Mouse (Mus musculus): ENCODE results near the gene Tmem72.

Tmem72 gene

GRCm38 (mm10) chr6:116716666-116717065 is at the start of gene Tmem72:
Gene Tmem72, minus strand, starts transcription at chr6:116716913.
- DNase-seq (ENCODE audit: low spot score in 2 of 2), result no peak

- DNase-seq (ENCODE audit: low spot score in 2 of 2), result peak in 1 of 2 experiments; percentile 53
These were observed 47.8 kb upstream of the Tmem72 start for GRCm38 (mm10) chr6:116764524-116764923.

GRCm38 (mm10) chr6:116762333-116762732 is 45.6 kb upstream of the Tmem72 start:
- DNase-seq (ENCODE audit: low spot score in 2 of 2), result peak in 1 of 2 experiments; percentile 25

GRCm38 (mm10) chr6:116760181-116760580 is 43.5 kb upstream of the Tmem72 start:
- DNase-seq (ENCODE audit: low spot score in 2 of 2), result peak in 1 of 2 experiments; percentile 42

GRCm38 (mm10) chr6:116756364-116756763 is 39.7 kb upstream of the Tmem72 start:
- DNase-seq (ENCODE audit: low spot score in 2 of 2), result peak in 1 of 2 experiments; percentile 26

GRCm38 (mm10) chr6:116738046-116738445 is 21.3 kb upstream of the Tmem72 start:
- no peak for DNase-seq (ENCODE audit: low spot score in 2 of 2)

GRCm38 (mm10) chr6:116735361-116735760 is 18.6 kb upstream of the Tmem72 start:
- no peak for DNase-seq (ENCODE audit: low spot score in 2 of 2)

- DNase-seq (ENCODE audit: low spot score in 2 of 2), result peak in 1 of 2 experiments; percentile 40
These were observed 16.9 kb upstream of the Tmem72 start for GRCm38 (mm10) chr6:116733577-116733976.

GRCm38 (mm10) chr6:116724489-116725160 is 7.9 kb upstream of the Tmem72 start:
- DNase-seq (ENCODE audit: low spot score in 2 of 2), result no peak

- no peak for DNase-seq (ENCODE audit: low spot score in 2 of 2)
These were observed 2.2 kb upstream of the Tmem72 start for GRCm38 (mm10) chr6:116718920-116719319.

- no peak for DNase-seq (ENCODE audit: low spot score in 2 of 2)
These were observed 1.6 kb upstream of the Tmem72 start for GRCm38 (mm10) chr6:116718361-116718760.

- no peak for DNase-seq (ENCODE audit: low spot score in 2 of 2)
These were observed 1.1 kb upstream of the Tmem72 start for GRCm38 (mm10) chr6:116717851-116718250.

- no peak for DNase-seq (ENCODE audit: low spot score in 2 of 2)
These were observed 1.5 kb downstream of the Tmem72 start for GRCm38 (mm10) chr6:116715166-116715565.

- no peak for DNase-seq (ENCODE audit: low spot score in 2 of 2)
These were observed 2.1 kb downstream of the Tmem72 start for GRCm38 (mm10) chr6:116714576-116714975.

GRCm38 (mm10) chr6:116713966-116714365 is 2.7 kb downstream of the Tmem72 start:
- no peak for DNase-seq (ENCODE audit: low spot score in 2 of 2)

- no peak for DNase-seq (ENCODE audit: low spot score in 2 of 2)
These were observed 4.2 kb downstream of the Tmem72 start for GRCm38 (mm10) chr6:116712503-116712902.

GRCm38 (mm10) chr6:116712062-116712461 is 4.7 kb downstream of the Tmem72 start:
- DNase-seq (ENCODE audit: low spot score in 2 of 2), result no peak

GRCm38 (mm10) chr6:116704320-116704719 is 12.4 kb downstream of the Tmem72 start:
- DNase-seq (ENCODE audit: low spot score in 2 of 2), result no peak

- DNase-seq (ENCODE audit: low spot score in 2 of 2), result no peak
These were observed 15.9 kb downstream of the Tmem72 start for GRCm38 (mm10) chr6:116700821-116701220.

GRCm38 (mm10) chr6:116697896-116698425 is 18.8 kb downstream of the Tmem72 start:
- no peak for DNase-seq (ENCODE audit: low spot score in 2 of 2)

GRCm38 (mm10) chr6:116697413-116697812 is 19.3 kb downstream of the Tmem72 start:
- DNase-seq (ENCODE audit: low spot score in 2 of 2), result no peak

GRCm38 (mm10) chr6:116694346-116694745 is 22.4 kb downstream of the Tmem72 start:
- no peak for DNase-seq (ENCODE audit: low spot score in 2 of 2)

- DNase-seq (ENCODE audit: low spot score in 2 of 2), result peak in 1 of 2 experiments; percentile 30
These were observed 23.1 kb downstream of the Tmem72 start for GRCm38 (mm10) chr6:116693639-116694038.

Data from spleen, postnatal 4 days (tissue).